In genomic region chr6:119009526-119009925, GRCm38 (mm10) we compare ENCODE assay signal across 19 mouse cellular contexts.
DNase-seq lines count a peak whose midpoint lies in the region; ATAC-seq and TF ChIP-seq lines count a peak whose summit lies in the region.
"Had no signal": no experiment of that assay in that cellular context is flagged by ENCODE, and none has a peak within 500 bp of the region (broad histone marks: within the 10 kb centered on the region; RNA-seq: fewer than 3 reads in every experiment).

No protein-coding gene starts in this region.

- peaks cover 57% of the 10 kb centered on the region for H3K4me1 ChIP-seq in liver, embryonic 12.5 days
- H3K4me1 ChIP-seq in liver, embryonic 11.5 days (replicated peaks; ENCODE audit: control insufficient read depth, insufficient read depth, low read length), result peaks cover 3% of the 10 kb centered on the region; the same call in 1 of the 2 replicates
- H3K4me1 ChIP-seq in limb, embryonic 12.5 days (replicated peaks), result peaks cover 24% of the 10 kb centered on the region
- H3K4me1 ChIP-seq in intestine, postnatal 0 days (replicated peaks; ENCODE audit: control insufficient read depth, insufficient read depth, low read length), result no peaks in the 10 kb centered on the region
- peaks cover 52% of the 10 kb centered on the region for H3K4me1 ChIP-seq in heart, embryonic 12.5 days (replicated peaks)

- H3K27ac ChIP-seq in liver, embryonic 12.5 days, result no peak overlapping the region
- no peak overlapping the region for H3K27ac ChIP-seq in liver, embryonic 11.5 days (ENCODE audit: low read depth, low read length)
- peak overlapping the region; percentile 79 for H3K27ac ChIP-seq in limb, embryonic 12.5 days
- H3K27ac ChIP-seq in intestine, postnatal 0 days (ENCODE audit: low read depth, low read length), result no peak overlapping the region
- H3K27ac ChIP-seq in heart, embryonic 12.5 days (ENCODE audit: poor library complexity, severe bottlenecking), result no peak overlapping the region
- H3K27ac ChIP-seq: heart, embryonic 15.5 days; hindbrain, embryonic 10.5 days; macrophage; midbrain, embryonic 12.5 days had no signal

- WGBS in liver, embryonic 12.5 days (ENCODE audit: insufficient replicate concordance), result 87% methylated on average over 7 of the region's 7 CpGs
- 81% methylated on average over 7 of the region's 7 CpGs for WGBS in liver, embryonic 11.5 days
- WGBS in limb, embryonic 12.5 days, result 83% methylated on average over 7 of the region's 7 CpGs
- WGBS in intestine, postnatal 0 days, result 77% methylated on average over 7 of the region's 7 CpGs
- WGBS in heart, embryonic 12.5 days, result 81% methylated on average over 7 of the region's 7 CpGs

- H3K9me3 ChIP-seq in liver, embryonic 12.5 days (replicated peaks), result no peaks in the 10 kb centered on the region
- no peaks in the 10 kb centered on the region for H3K9me3 ChIP-seq in liver, embryonic 11.5 days (ENCODE audit: control insufficient read depth, low read length)
- H3K9me3 ChIP-seq in limb, embryonic 12.5 days, result no peaks in the 10 kb centered on the region
- no peaks in the 10 kb centered on the region for H3K9me3 ChIP-seq in intestine, postnatal 0 days (ENCODE audit: control insufficient read depth)
- H3K9me3 ChIP-seq in heart, embryonic 12.5 days (replicated peaks), result no peaks in the 10 kb centered on the region
- H3K9me3 ChIP-seq: heart, embryonic 15.5 days; hindbrain, embryonic 10.5 days; midbrain, embryonic 12.5 days had no signal

- no peak for ATAC-seq in liver, embryonic 12.5 days
- ATAC-seq in liver, embryonic 11.5 days (replicated peaks; ENCODE audit: low FRiP score), result no peak
- ATAC-seq in limb, embryonic 12.5 days (ENCODE audit: insufficient number of reproducible peaks, insufficient read depth, low FRiP score, low TSS enrichment, low read depth), result no peak
- ATAC-seq in intestine, postnatal 0 days, result no peak
- ATAC-seq in heart, embryonic 12.5 days (ENCODE audit: insufficient number of reproducible peaks, low FRiP score), result no peak
- ATAC-seq: forebrain, postnatal 0 days had no signal

- no peaks in the 10 kb centered on the region for H3K27me3 ChIP-seq in liver, embryonic 12.5 days (replicated peaks)
- H3K27me3 ChIP-seq in liver, embryonic 11.5 days (replicated peaks; ENCODE audit: control insufficient read depth, insufficient read depth, low read length), result no peaks in the 10 kb centered on the region
- H3K27me3 ChIP-seq in limb, embryonic 12.5 days, result no peaks in the 10 kb centered on the region
- H3K27me3 ChIP-seq in intestine, postnatal 0 days (replicated peaks; ENCODE audit: control insufficient read depth, insufficient read depth, low read length), result no peaks in the 10 kb centered on the region
- H3K27me3 ChIP-seq in heart, embryonic 12.5 days (replicated peaks), result no peaks in the 10 kb centered on the region
- H3K27me3 ChIP-seq: heart, embryonic 15.5 days; midbrain, embryonic 12.5 days had no signal

- 0 out of 2 replicates have a peak, but pooled peaks cover 8% of the 10 kb centered on the region for H3K36me3 ChIP-seq in liver, embryonic 12.5 days
- H3K36me3 ChIP-seq in liver, embryonic 11.5 days (ENCODE audit: control insufficient read depth, insufficient read depth, low read length), result no peaks in the 10 kb centered on the region
- no peaks in the 10 kb centered on the region for H3K36me3 ChIP-seq in limb, embryonic 12.5 days
- no peaks in the 10 kb centered on the region for H3K36me3 ChIP-seq in intestine, postnatal 0 days (ENCODE audit: control insufficient read depth, insufficient read depth)
- no peaks in the 10 kb centered on the region for H3K36me3 ChIP-seq in heart, embryonic 12.5 days
- H3K36me3 ChIP-seq: heart, embryonic 15.5 days; hindbrain, embryonic 10.5 days; midbrain, embryonic 12.5 days had no signal

- H3K9ac ChIP-seq in liver, embryonic 12.5 days, result peak overlapping the region; percentile 6; the same call in 1 of the 2 replicates
- H3K9ac ChIP-seq in liver, embryonic 11.5 days (ENCODE audit: low read depth, low read length), result no peak overlapping the region
- H3K9ac ChIP-seq in limb, embryonic 12.5 days (replicated peaks), result no peak overlapping the region
- H3K9ac ChIP-seq in intestine, postnatal 0 days (ENCODE audit: low read depth, low read length), result no peak overlapping the region
- no peak overlapping the region for H3K9ac ChIP-seq in heart, embryonic 12.5 days
- H3K9ac ChIP-seq: forebrain, postnatal 0 days; heart, embryonic 15.5 days; lung, embryonic 14.5 days; midbrain, embryonic 12.5 days had no signal

- no peak overlapping the region; the same call in 1 of the 2 replicates for H3K4me3 ChIP-seq in liver, embryonic 12.5 days
- H3K4me3 ChIP-seq in liver, embryonic 11.5 days (ENCODE audit: low read depth, low read length), result no peak overlapping the region
- H3K4me3 ChIP-seq in limb, embryonic 12.5 days (replicated peaks), result no peak overlapping the region
- no peak overlapping the region for H3K4me3 ChIP-seq in intestine, postnatal 0 days (ENCODE audit: low read depth, low read length)
- H3K4me3 ChIP-seq in heart, embryonic 12.5 days, result no peak overlapping the region
- H3K4me3 ChIP-seq: heart, embryonic 15.5 days; hindbrain, embryonic 10.5 days; midbrain, embryonic 12.5 days had no signal

- TF ChIP-seq CTCF in intestine, postnatal 0 days (IDR thresholded peaks at IDR 0.05; ENCODE audit: low read depth), result no peak

- H3K4me2 ChIP-seq in liver, embryonic 12.5 days, result peak overlapping the region; percentile 73
- no peak overlapping the region for H3K4me2 ChIP-seq in liver, embryonic 11.5 days
- H3K4me2 ChIP-seq in limb, embryonic 12.5 days, result no peak overlapping the region
- no peak overlapping the region for H3K4me2 ChIP-seq in intestine, postnatal 0 days (replicated peaks; ENCODE audit: low read depth)
- H3K4me2 ChIP-seq in heart, embryonic 12.5 days, result no peak overlapping the region
- H3K4me2 ChIP-seq: heart, embryonic 15.5 days; lung, embryonic 14.5 days; midbrain, embryonic 12.5 days had no signal

- no peak for DNase-seq in liver, embryonic 11.5 days (ENCODE audit: low spot score)
- DNase-seq in cerebellum, adult 9-10 months, result peak; percentile 66
- no peak for DNase-seq in right cerebral cortex, postnatal 25 days
- DNase-seq: adrenal gland, postnatal 14 days; B cell, adult 2 months; embryo, embryonic 11 days; forebrain, postnatal 0 days; kidney, adult 2 months; kidney, postnatal 25 days; lung, embryonic 14.5 days; thymus, postnatal 36 days had no signal
